Mouse (Mus musculus): ENCODE measurements around the gene Zbbx. TPM values are rescaled to one million over a fixed set of nuclear protein-coding genes. Genes with fewer than 3 reads are reported as not detected.

Gene Zbbx
- polyA plus RNA-seq, 1 experiment from 2014 or later, result 0.81 TPM

Other genes with a start within 250 kb of the Zbbx start
- not detected in 2 replicates for gene Serpini2, start 105.0 kb upstream of the Zbbx start, polyA plus RNA-seq (2014; fragmentation: Nextera tagmentation; extraction: Ambion mirVana)

All from forebrain, embryonic 14.5 days (tissue).